Mouse (Mus musculus) MEL (cell line): ENCODE measurements at regions not wholly inside any gene's neighbourhood (a gene's known extent, or its start where the extent isn't known, plus 50 kb on each side); places are given as distances from the start of the nearest gene placed in this dataset.

ENCODE experiments used
- DNase-seq: peaks from one replicate; pipeline ENCODE4 v3.0.0; 2011; ENCODE audit warnings: low read depth, low spot score
- H3K27ac ChIP-seq: 2 replicates; pipeline ENCODE4 v1.5.1; 2012; ENCODE audit warnings: low read depth, mild to moderate bottlenecking, control low read depth, low read length, moderate library complexity; ENCODE audit not compliant: control insufficient read depth
- H3K27me3 ChIP-seq, 2 experiments: fragments of 150-350 bp in 1 of 2; sonication (generic) in 1 of 2; 2 replicates each; pipeline ENCODE4 v1.6.1; 2012; ENCODE audit warnings: low read length in 2 of 2, mild to moderate bottlenecking in 2 of 2, improper control_type of control experiment in 1 of 2, moderate library complexity in 1 of 2; ENCODE audit not compliant: insufficient read depth in 2 of 2, control insufficient read depth in 1 of 2
- H3K36me3 ChIP-seq, 2 experiments: 2 replicates each; pipeline ENCODE4 v1.6.1; 2012 to 2014; ENCODE audit warnings: low read length in 2 of 2, improper control_type of control experiment in 1 of 2, inconsistent platforms in 1 of 2, mild to moderate bottlenecking in 1 of 2; ENCODE audit not compliant: insufficient read depth in 2 of 2, control insufficient read depth in 1 of 2
- H3K4me1 ChIP-seq, 2 experiments: fragments of 150-350 bp in 1 of 2; sonication (generic) in 1 of 2; 2 replicates each; pipeline ENCODE4 v1.6.1; 2012; ENCODE audit warnings: low read length in 2 of 2, improper control_type of control experiment in 1 of 2, mild to moderate bottlenecking in 1 of 2; ENCODE audit not compliant: insufficient read depth in 2 of 2, control insufficient read depth in 1 of 2
- H3K4me3 ChIP-seq, 2 experiments: fragments of 150-350 bp in 1 of 2; sonication (generic) in 1 of 2; 2 replicates each; pipeline ENCODE4 v1.5.1; 2012; ENCODE audit warnings: low read depth in 2 of 2, low read length in 2 of 2, mild to moderate bottlenecking in 2 of 2, moderate library complexity in 2 of 2, control low read depth in 1 of 2, improper control_type of control experiment in 1 of 2; ENCODE audit not compliant: control insufficient read depth in 1 of 2, insufficient read depth in 1 of 2
- H3K79me2 ChIP-seq: 2 replicates; pipeline ENCODE4 v1.6.1; 2012; ENCODE audit warnings: mild to moderate bottlenecking, low read length, moderate library complexity; ENCODE audit not compliant: control insufficient read depth, poor library complexity, insufficient read depth
- H3K9ac ChIP-seq: 2 replicates; pipeline ENCODE4 v1.6.1; 2012; ENCODE audit warnings: low read depth, mild to moderate bottlenecking, control low read depth, low read length, moderate library complexity; ENCODE audit not compliant: control insufficient read depth, poor library complexity, severe bottlenecking
- H3K9me3 ChIP-seq: fragments of 150-350 bp; sonication (generic); replicated peaks from 2 replicates; pipeline ENCODE4 v1.6.1; 2012; ENCODE audit warnings: mild to moderate bottlenecking, low read length, improper control_type of control experiment, moderate library complexity; ENCODE audit not compliant: insufficient read depth
- CHD1 ChIP-seq: IDR thresholded peaks from 2 replicates; pipeline ENCODE4 v1.6.1; 2012; ENCODE audit warnings: low read depth, mild to moderate bottlenecking, inconsistent platforms, low read length, improper control_type of control experiment
- CHD2 ChIP-seq: IDR thresholded peaks from 2 replicates; pipeline ENCODE4 v1.6.1; 2011; ENCODE audit warnings: low read length, improper control_type of control experiment
- EP300 ChIP-seq, 2 experiments: IDR thresholded peaks; 2 replicates each; pipeline ENCODE4 v1.6.1; 2011; ENCODE audit warnings: improper control_type of control experiment in 2 of 2, low read length in 2 of 2, low read depth in 1 of 2, mild to moderate bottlenecking in 1 of 2
- ETS1 ChIP-seq: IDR thresholded peaks from 2 replicates; pipeline ENCODE4 v1.6.1; 2012; ENCODE audit warnings: low read depth, mild to moderate bottlenecking, inconsistent platforms, low read length, improper control_type of control experiment, moderate library complexity
- MEF2A ChIP-seq: IDR thresholded peaks from 2 replicates; pipeline ENCODE4 v1.6.1; 2014; ENCODE audit warnings: low read depth, mild to moderate bottlenecking, inconsistent platforms, low read length, improper control_type of control experiment; ENCODE audit not compliant: poor library complexity, insufficient replicate concordance, severe bottlenecking; ENCODE audit errors: extremely low read depth
- MYB ChIP-seq: IDR thresholded peaks from 2 replicates; pipeline ENCODE4 v1.6.1; 2011; ENCODE audit warnings: mild to moderate bottlenecking, low read depth, low read length, improper control_type of control experiment
- POLR2AphosphoS2 ChIP-seq: IDR thresholded peaks from 2 replicates; pipeline ENCODE4 v1.6.1; 2011; ENCODE audit warnings: low read length, improper control_type of control experiment
- POLR2AphosphoS5 ChIP-seq: IDR thresholded peaks from 2 replicates; pipeline ENCODE4 v1.6.1; 2012; ENCODE audit warnings: low read depth, borderline replicate concordance, mild to moderate bottlenecking, inconsistent platforms, low read length, moderate library complexity, mixed read lengths
- TCF12 ChIP-seq: IDR thresholded peaks from 2 replicates; pipeline ENCODE4 v1.6.1; 2014; ENCODE audit warnings: low read depth, mild to moderate bottlenecking, inconsistent platforms, low read length, improper control_type of control experiment, moderate library complexity
- ZKSCAN1 ChIP-seq: IDR thresholded peaks from 2 replicates; pipeline ENCODE4 v1.6.1; 2012; ENCODE audit warnings: low read depth, mild to moderate bottlenecking, inconsistent platforms, low read length, improper control_type of control experiment, moderate library complexity

DNA sequence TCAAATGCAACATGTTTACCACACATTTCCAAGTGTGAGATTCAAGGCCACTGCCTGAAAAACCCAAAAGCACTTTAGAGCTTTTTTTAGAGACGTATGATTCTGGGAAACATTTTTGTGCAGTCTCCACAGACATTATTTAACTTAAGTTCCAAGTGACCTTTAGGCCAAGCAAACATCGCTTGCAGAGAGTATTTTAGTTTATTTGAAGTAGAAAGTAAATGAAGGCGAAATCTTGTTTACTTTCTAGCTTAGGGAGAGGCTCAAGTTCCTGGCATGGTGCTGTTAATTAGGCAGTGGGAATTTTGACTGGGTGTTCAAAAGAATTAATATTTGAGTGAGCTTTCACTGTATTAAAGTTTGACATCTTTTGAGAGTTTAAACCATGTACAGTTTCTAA is 624.4 kb downstream of the Stim2 start:
- Histone ChIP-seq H3K79me2 (no peaks in the 10 kb centered on the region), H3K36me3 (no peaks in the 10 kb centered on the region), H3K4me3 (no peak overlapping the region), H3K9me3 (no peaks in the 10 kb centered on the region), H3K9ac (no peak overlapping the region), H3K27me3 (no peaks in the 10 kb centered on the region), H3K27ac (no peak overlapping the region), H3K4me1 (no peaks in the 10 kb centered on the region)
- TF ChIP-seq EP300 (IDR thresholded peaks at IDR 0.05; ENCODE audit: low read depth in 1 of 2, low read length in 2 of 2), result no peak
- TF ChIP-seq MYB, result no peak
- TF ChIP-seq POLR2AphosphoS5, result no peak
- TF ChIP-seq TCF12, result no peak
- DNase-seq, result no peak

DNA sequence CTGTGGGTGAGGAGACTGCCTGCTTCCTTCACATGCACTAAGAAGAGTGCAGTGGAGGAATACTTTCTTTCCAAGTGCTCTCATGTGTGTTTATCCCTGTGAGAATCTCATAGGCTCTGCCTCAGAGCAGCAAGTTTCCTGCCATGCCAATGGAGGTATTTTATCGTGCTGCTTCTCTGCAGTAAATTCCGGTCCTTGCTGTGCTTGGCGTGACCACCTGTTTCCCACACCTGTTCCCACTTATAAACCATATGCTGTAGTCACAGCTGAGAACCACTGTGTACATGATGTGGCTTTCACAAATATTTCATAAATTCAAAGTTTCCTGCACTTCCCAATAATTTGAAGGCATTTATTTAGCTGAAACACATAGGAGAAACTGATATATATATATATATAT is 634.0 kb downstream of the Stim2 start:
- Histone ChIP-seq H3K27ac (no peak overlapping the region), H3K4me1 (no peaks in the 10 kb centered on the region), H3K36me3 (no peaks in the 10 kb centered on the region), H3K4me3 (no peak overlapping the region), H3K27me3 (no peaks in the 10 kb centered on the region), H3K9ac (no peak overlapping the region), H3K9me3 (no peaks in the 10 kb centered on the region), H3K79me2 (no peaks in the 10 kb centered on the region)
- DNase-seq, result no peak
- TF ChIP-seq MEF2A (no peak), CHD2 (no peak), CHD1 (no peak), POLR2AphosphoS2 (no peak), ZKSCAN1 (no peak), ETS1 (no peak), POLR2AphosphoS5 (no peak)
